ENCODE assay signal across 23 mouse cellular contexts in the genomic region with DNA sequence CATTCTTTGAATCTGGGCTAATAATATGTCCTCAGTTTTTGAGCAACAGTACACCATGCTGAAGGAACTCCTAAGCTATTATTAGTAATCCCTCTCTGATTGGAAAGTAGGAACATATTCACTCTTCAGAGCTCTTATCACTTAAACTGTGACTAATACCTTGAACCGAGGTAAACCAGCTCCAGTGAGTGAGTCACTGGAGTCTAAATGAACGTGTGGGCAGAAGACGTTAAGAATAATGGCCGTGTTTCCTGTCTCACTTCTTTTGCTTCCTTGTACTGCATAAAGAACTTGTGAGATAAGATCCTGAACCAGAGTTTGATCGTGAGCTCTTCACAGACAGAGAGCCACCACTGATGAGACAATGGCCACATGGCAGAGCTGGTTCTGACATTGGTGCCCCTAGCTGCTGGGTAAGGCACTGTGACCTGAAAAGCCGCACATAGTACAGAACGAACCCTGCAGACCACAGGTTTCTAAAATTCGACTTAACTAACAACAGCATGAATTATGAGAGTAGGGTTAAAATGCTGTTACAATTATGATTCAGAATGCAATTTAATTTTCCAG. TPM values are rescaled to one million over a fixed set of nuclear protein-coding genes. Genes with fewer than 3 reads are reported as not detected.
DNase-seq lines count a peak whose midpoint lies in the region; ATAC-seq and TF ChIP-seq lines count a peak whose summit lies in the region.
"Had no signal": no experiment of that assay in that cellular context is flagged by ENCODE, and none has a peak within 500 bp of the region (broad histone marks: within the 10 kb centered on the region; RNA-seq: fewer than 3 reads in every experiment).

No protein-coding gene starts in this region.

- H3K4me2 ChIP-seq in kidney, postnatal 0 days (ENCODE audit: low read length), result no peak overlapping the region
- no peak overlapping the region for H3K4me2 ChIP-seq in stomach, postnatal 0 days (replicated peaks; ENCODE audit: low read depth)
- H3K4me2 ChIP-seq in neural tube, embryonic 15.5 days, result no peak overlapping the region
- H3K4me2 ChIP-seq: liver, embryonic 15.5 days; neural tube, embryonic 13.5 days had no signal

- peak; percentile 72 for ATAC-seq in frontal cortex, adult (ENCODE audit: low TSS enrichment)
- no peak for ATAC-seq in kidney, postnatal 0 days (replicated peaks; ENCODE audit: low FRiP score, low read depth)
- ATAC-seq in stomach, postnatal 0 days (ENCODE audit: low FRiP score, low TSS enrichment), result peak; percentile 95
- no peak for ATAC-seq in neural tube, embryonic 15.5 days (ENCODE audit: low FRiP score)

- peak; percentile 14; the same call in 1 of the 2 replicates for TF ChIP-seq CTCF in kidney, postnatal 0 days (IDR thresholded peaks at IDR 0.05; ENCODE audit: low read depth)
- TF ChIP-seq CTCF in stomach, postnatal 0 days (IDR thresholded peaks at IDR 0.05; ENCODE audit: low read depth), result peak; percentile 43; the same call in 1 of the 2 replicates

- TF ChIP-seq EP300 in stomach, postnatal 0 days (optimal IDR thresholded peaks at IDR 0.05), result no peak

- no peaks in the 10 kb centered on the region for H3K4me1 ChIP-seq in kidney, postnatal 0 days (replicated peaks; ENCODE audit: insufficient read depth, low read length)
- H3K4me1 ChIP-seq in stomach, postnatal 0 days (replicated peaks; ENCODE audit: control insufficient read depth, insufficient read depth), result no peaks in the 10 kb centered on the region
- H3K4me1 ChIP-seq in neural tube, embryonic 15.5 days, result no peaks in the 10 kb centered on the region
- H3K4me1 ChIP-seq: liver, embryonic 15.5 days; neural tube, embryonic 13.5 days had no signal

- H3K27me3 ChIP-seq in kidney, postnatal 0 days (ENCODE audit: insufficient read depth, low read length), result no peaks in the 10 kb centered on the region
- H3K27me3 ChIP-seq in stomach, postnatal 0 days (ENCODE audit: control insufficient read depth, insufficient read depth, low read length), result no peaks in the 10 kb centered on the region
- H3K27me3 ChIP-seq in neural tube, embryonic 15.5 days (replicated peaks), result no peaks in the 10 kb centered on the region
- H3K27me3 ChIP-seq: liver, embryonic 15.5 days; neural tube, embryonic 13.5 days had no signal

- no peak overlapping the region for H3K4me3 ChIP-seq in kidney, postnatal 0 days (replicated peaks; ENCODE audit: low read depth, low read length)
- no peak overlapping the region for H3K4me3 ChIP-seq in stomach, postnatal 0 days (ENCODE audit: low read depth, low read length)
- H3K4me3 ChIP-seq in neural tube, embryonic 15.5 days (replicated peaks), result no peak overlapping the region
- H3K4me3 ChIP-seq: erythroblast, embryonic 14.5 days; liver, embryonic 15.5 days; neural tube, embryonic 13.5 days had no signal

- H3K27ac ChIP-seq in kidney, postnatal 0 days, result no peak overlapping the region
- H3K27ac ChIP-seq in stomach, postnatal 0 days (replicated peaks), result 0 out of 2 replicates have a peak overlapping the region, but pooled peaks have one; percentile 59
- H3K27ac ChIP-seq in neural tube, embryonic 15.5 days (replicated peaks), result no peak overlapping the region
- H3K27ac ChIP-seq: liver, embryonic 15.5 days; neural tube, embryonic 13.5 days had no signal

- WGBS in kidney, postnatal 0 days, result 70% methylated on average over 8 of the region's 8 CpGs
- 61% methylated on average over 8 of the region's 8 CpGs for WGBS in stomach, postnatal 0 days
- WGBS in neural tube, embryonic 15.5 days, result 86% methylated on average over 8 of the region's 8 CpGs

- H3K36me3 ChIP-seq in kidney, postnatal 0 days (ENCODE audit: insufficient read depth, low read length), result no peaks in the 10 kb centered on the region; the same call in 1 of the 2 replicates
- H3K36me3 ChIP-seq in stomach, postnatal 0 days (ENCODE audit: control insufficient read depth, insufficient read depth, low read length), result no peaks in the 10 kb centered on the region
- H3K36me3 ChIP-seq in neural tube, embryonic 15.5 days, result peaks cover 36% of the 10 kb centered on the region

- H3K9me3 ChIP-seq in kidney, postnatal 0 days (replicated peaks; ENCODE audit: low read length), result no peaks in the 10 kb centered on the region
- no peaks in the 10 kb centered on the region for H3K9me3 ChIP-seq in stomach, postnatal 0 days (ENCODE audit: control insufficient read depth, low read length)
- no peaks in the 10 kb centered on the region for H3K9me3 ChIP-seq in neural tube, embryonic 15.5 days (replicated peaks)
- H3K9me3 ChIP-seq: G1E; liver, embryonic 15.5 days; neural tube, embryonic 13.5 days had no signal

- no peak for DNase-seq in frontal cortex, postnatal 10 days (ENCODE audit: low spot score in 2 of 2)
- DNase-seq in kidney, postnatal 0 days (ENCODE audit: low spot score), result no peak
- DNase-seq in kidney, adult 9 months, result no peak
- DNase-seq in induced T-regulatory cell, adult 2 months (ENCODE audit: low read depth), result peak; percentile 34
- peak; percentile 37 for DNase-seq in stomach, postnatal 0 days (ENCODE audit: low spot score)
- DNase-seq in adrenal gland, postnatal 4 days (ENCODE audit: low spot score in 2 of 2), result no peak
- DNase-seq: adrenal gland, postnatal 10 days; cerebellum, adult 9-11 months; gastrocnemius, postnatal 25 days; kidney, adult 11 months; kidney, postnatal 4 days; lung, postnatal 10 days; right cerebral cortex, postnatal 4 days; thymus, postnatal 14 days had no signal

- H3K9ac ChIP-seq in kidney, postnatal 0 days (ENCODE audit: low read depth, low read length), result no peak overlapping the region
- no peak overlapping the region for H3K9ac ChIP-seq in stomach, postnatal 0 days (ENCODE audit: low read length)
- no peak overlapping the region for H3K9ac ChIP-seq in neural tube, embryonic 15.5 days (replicated peaks)
- H3K9ac ChIP-seq: liver, embryonic 15.5 days; neural tube, embryonic 13.5 days had no signal

RNA-seq across cellular contexts. Expression of a gene that starts 20.5 kb away (rescaled TPM):
- polyA plus RNA-seq in kidney, postnatal 0 days (2015; fragmentation: Nextera tagmentation; extraction: Ambion mirVana), result 27.5 and 27.6 TPM in 2 replicates
- polyA plus RNA-seq in stomach, postnatal 0 days (2015; fragmentation: Nextera tagmentation; extraction: Ambion mirVana), result 7.3 and 7.4 TPM in 2 replicates
- polyA plus RNA-seq in neural tube, embryonic 15.5 days (2015; fragmentation: Nextera tagmentation; extraction: Ambion mirVana), result 1.1 and 3.6 TPM in 2 replicates
- total RNA-seq in adrenal gland, postnatal 4 days (2021), result 1 to 10 TPM; 4.6 to 5.2 TPM
- polyA plus RNA-seq: erythroblast, embryonic 14.5 days had no signal

RNA-seq across cellular contexts. Expression of a gene that starts 47.0 kb away (rescaled TPM):
- polyA plus RNA-seq in kidney, postnatal 0 days (2015; fragmentation: Nextera tagmentation; extraction: Ambion mirVana), result not detected in 2 replicates
- polyA plus RNA-seq in stomach, postnatal 0 days (2015; fragmentation: Nextera tagmentation; extraction: Ambion mirVana), result 0.08 TPM in 1 of 2 replicates, not detected in the other
- 0.35 TPM in 1 of 2 replicates, not detected in the other for polyA plus RNA-seq in neural tube, embryonic 15.5 days (2015; fragmentation: Nextera tagmentation; extraction: Ambion mirVana)
- not detected for total RNA-seq in adrenal gland, postnatal 4 days (2021)
- total RNA-seq: adrenal gland, postnatal 10 days; G1E; gastrocnemius, postnatal 25 days; hematopoietic stem cell, adult 5-6 weeks; layer of hippocampus, postnatal 25 days had no signal
- polyA plus RNA-seq: erythroblast, embryonic 14.5 days; G1E; limb, embryonic 11.5 days; liver, embryonic 15.5 days; neural tube, embryonic 13.5 days had no signal

RNA-seq across cellular contexts. Expression of a gene that starts 51.2 kb away (rescaled TPM):
- polyA plus RNA-seq in kidney, postnatal 0 days (2015; fragmentation: Nextera tagmentation; extraction: Ambion mirVana), result 35.3 and 37.8 TPM in 2 replicates
- polyA plus RNA-seq in stomach, postnatal 0 days (2015; fragmentation: Nextera tagmentation; extraction: Ambion mirVana), result 22.0 and 23.9 TPM in 2 replicates
- 52.6 and 60.0 TPM in 2 replicates for polyA plus RNA-seq in neural tube, embryonic 15.5 days (2015; fragmentation: Nextera tagmentation; extraction: Ambion mirVana)
- 10 to 100 TPM; 15.5 to 19.3 TPM for total RNA-seq in adrenal gland, postnatal 4 days (2021)

RNA-seq across cellular contexts. Expression of a gene that starts 53.3 kb away (rescaled TPM):
- polyA plus RNA-seq in kidney, postnatal 0 days (2015; fragmentation: Nextera tagmentation; extraction: Ambion mirVana), result 6.9 and 7.2 TPM in 2 replicates
- 2.6 and 3.1 TPM in 2 replicates for polyA plus RNA-seq in stomach, postnatal 0 days (2015; fragmentation: Nextera tagmentation; extraction: Ambion mirVana)
- 4.9 and 6.0 TPM in 2 replicates for polyA plus RNA-seq in neural tube, embryonic 15.5 days (2015; fragmentation: Nextera tagmentation; extraction: Ambion mirVana)
- total RNA-seq in adrenal gland, postnatal 4 days (2021), result 10 to 100 TPM; 25.5 to 28.1 TPM

Comparison
In these comparisons a context has a peak if more than half of its experiments do, and no peak if none do; other contexts are left out.
1. ATAC-seq: peak in frontal cortex, adult (single experiment) and stomach, postnatal 0 days (single experiment); none in kidney, postnatal 0 days (single experiment) and neural tube, embryonic 15.5 days (single experiment).
2. DNase-seq: peak in induced T-regulatory cell, adult 2 months (single experiment) and stomach, postnatal 0 days (single experiment); none in frontal cortex, postnatal 10 days (0 of 2), kidney, postnatal 0 days (single experiment), kidney, adult 9 months (single experiment) and adrenal gland, postnatal 4 days (0 of 2).